Mouse (Mus musculus) heart, embryonic 15.5 days (tissue): Measurements from ENCODE around the gene Dnajc6. TPM values are rescaled to one million over a fixed set of nuclear protein-coding genes. Genes with fewer than 3 reads are reported as not detected.

Experiments used
- ATAC-seq: fragments of 200-750 bp; cut with Nextera tagmentation; replicated peaks from 2 replicates; pipeline ENCODE4 v1.8.0; 2017; ENCODE audit warnings: low read depth, moderate TSS enrichment; ENCODE audit not compliant: insufficient number of reproducible peaks, insufficient read depth, low FRiP score
- H3K27ac ChIP-seq: fragments of 300-500 bp; sonication (generic); 2 replicates; pipeline ENCODE4 v1.5.1; 2015; ENCODE audit warnings: mild to moderate bottlenecking, inconsistent platforms
- H3K27me3 ChIP-seq: fragments of 300-500 bp; sonication (generic); 2 replicates; pipeline ENCODE4 v1.6.1; 2015; ENCODE audit warnings: inconsistent platforms
- H3K36me3 ChIP-seq: fragments of 300-500 bp; sonication (generic); 2 replicates; pipeline ENCODE4 v1.6.1; 2015; ENCODE audit warnings: mild to moderate bottlenecking, inconsistent platforms
- H3K4me1 ChIP-seq: fragments of 300-500 bp; sonication (generic); replicated peaks from 2 replicates; pipeline ENCODE4 v1.6.1; 2015; ENCODE audit warnings: inconsistent platforms
- H3K4me2 ChIP-seq: fragments of 300-500 bp; sonication (generic); 2 replicates; pipeline ENCODE4 v1.6.1; 2015; ENCODE audit warnings: inconsistent platforms, mild to moderate bottlenecking, moderate library complexity
- H3K4me3 ChIP-seq: fragments of 300-500 bp; sonication (generic); 2 replicates; pipeline ENCODE4 v1.5.1; 2015; ENCODE audit warnings: mild to moderate bottlenecking, inconsistent platforms
- H3K9ac ChIP-seq: fragments of 300-500 bp; sonication (generic); 2 replicates; pipeline ENCODE4 v1.6.1; 2015; ENCODE audit warnings: mild to moderate bottlenecking, inconsistent platforms
- H3K9me3 ChIP-seq: fragments of 300-500 bp; sonication (generic); replicated peaks from 2 replicates; pipeline ENCODE4 v1.6.1; 2016; ENCODE audit warnings: inconsistent platforms
- WGBS: fragments of 180-500 bp; shearing (Covaris S2); methylation state at CpG from one replicate; pipeline ENCODE4 v1.1.7; 2015; ENCODE audit warnings: mixed read lengths; 5-methylcytosine and 5-hydroxymethylcytosine counted together
- polyA plus RNA-seq: library from polyadenylated mRNA; unstranded; fragments of >200 nt; fragmentation: Nextera tagmentation; extraction: Ambion mirVana; gene quantifications from 2 replicates; pipeline ENCODE4 v1.2.1, GENCODE M21; 2015

The Dnajc6 gene
- polyA plus RNA-seq: 0.43 and 1.9 TPM in 2 replicates

- Histone ChIP-seq H3K9me3 (no peaks in the 10 kb centered on the region), H3K27ac (no peak within 1 kb of the TSS), H3K4me2 (peak within 1 kb of the TSS; percentile 99), H3K4me1 (peaks cover 16% of the 10 kb centered on the region), H3K36me3 (no peaks in the 10 kb centered on the region), H3K27me3 (peaks cover 37% of the 10 kb centered on the region), H3K9ac (peak within 1 kb of the TSS; percentile 43), H3K4me3 (peak within 1 kb of the TSS; percentile 65)
- peak; percentile 62 for ATAC-seq
- 1% methylated on average over 57 of the region's 57 CpGs for WGBS
Observed at GRCm38 (mm10) chr4:101496534-101497237, at the start of gene Dnajc6. Gene Dnajc6, plus strand, starts transcription at chr4:101496648.

DNA sequence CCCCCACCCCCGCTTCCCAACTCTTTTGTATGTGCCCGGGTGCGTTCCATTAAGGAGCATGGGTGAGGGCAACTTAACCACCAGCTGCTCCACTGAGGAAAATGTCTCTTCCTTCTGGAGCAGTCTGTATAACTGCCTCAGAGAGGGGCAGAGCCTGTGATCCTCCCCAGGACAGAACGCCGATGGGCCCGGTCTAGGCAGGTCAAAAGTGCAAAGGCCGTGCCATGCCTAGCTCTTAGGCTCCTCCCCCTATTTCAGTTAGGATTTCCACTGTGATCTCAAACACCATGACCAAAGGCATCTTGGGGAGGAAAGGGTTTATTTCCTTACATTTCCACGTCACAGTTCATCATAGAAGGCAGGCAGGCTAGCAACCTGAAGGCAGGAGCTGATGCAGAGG is 47.7 kb upstream of the Dnajc6 start:
- H3K4me2 ChIP-seq: no peak overlapping the region
- H3K4me1 ChIP-seq: peaks cover 24% of the 10 kb centered on the region
- ATAC-seq: no peak
- no peak overlapping the region for H3K4me3 ChIP-seq
- H3K36me3 ChIP-seq: no peaks in the 10 kb centered on the region
- no peak overlapping the region for H3K9ac ChIP-seq
- 88% methylated on average over 8 of the region's 8 CpGs for WGBS
- no peak overlapping the region for H3K27ac ChIP-seq
- no peaks in the 10 kb centered on the region for H3K9me3 ChIP-seq
- H3K27me3 ChIP-seq: no peaks in the 10 kb centered on the region

- no peaks in the 10 kb centered on the region for H3K9me3 ChIP-seq
- no peaks in the 10 kb centered on the region for H3K36me3 ChIP-seq
- no peaks in the 10 kb centered on the region for H3K27me3 ChIP-seq
- no peak overlapping the region for H3K4me2 ChIP-seq
- H3K9ac ChIP-seq: no peak overlapping the region
- no peak overlapping the region for H3K27ac ChIP-seq
- ATAC-seq: no peak
- H3K4me1 ChIP-seq: peaks cover 21% of the 10 kb centered on the region
- WGBS: 59% methylated on average over 7 of the region's 7 CpGs
- H3K4me3 ChIP-seq: no peak overlapping the region
Observed at GRCm38 (mm10) chr4:101449344-101449743, 47.1 kb upstream of the Dnajc6 start.

GRCm38 (mm10) chr4:101450150-101450780 is 46.2 kb upstream of the Dnajc6 start:
- 0 out of 2 replicates have a peak, but pooled peaks have one; percentile 18 for ATAC-seq
- WGBS: 72% methylated on average over 20 of the region's 20 CpGs
- H3K9ac ChIP-seq: no peak overlapping the region
- no peaks in the 10 kb centered on the region for H3K36me3 ChIP-seq
- H3K27ac ChIP-seq: no peak overlapping the region
- no peak overlapping the region for H3K4me2 ChIP-seq
- H3K4me1 ChIP-seq: peaks cover 12% of the 10 kb centered on the region
- no peaks in the 10 kb centered on the region for H3K27me3 ChIP-seq
- H3K4me3 ChIP-seq: no peak overlapping the region
- no peaks in the 10 kb centered on the region for H3K9me3 ChIP-seq

DNA sequence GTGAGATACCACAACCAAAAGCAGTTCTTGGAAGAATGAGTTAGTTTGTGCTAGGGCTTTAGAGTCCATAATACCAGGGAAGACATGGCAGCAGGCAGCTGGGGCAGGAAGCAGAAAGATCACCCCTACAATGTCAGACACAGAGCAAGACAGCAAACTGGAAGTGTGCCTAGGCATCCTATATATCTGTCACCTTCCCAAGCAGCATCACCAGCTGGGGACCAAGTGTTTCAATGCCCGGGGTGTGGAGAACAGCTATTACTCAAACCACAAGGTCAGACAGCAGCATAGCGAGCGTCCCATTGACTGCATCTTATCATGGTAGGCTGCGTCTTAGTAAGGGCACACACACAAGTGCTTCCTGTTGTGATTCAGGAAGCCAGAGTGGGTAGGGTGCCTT is 45.4 kb upstream of the Dnajc6 start:
- Histone ChIP-seq H3K9ac (no peak overlapping the region), H3K36me3 (no peaks in the 10 kb centered on the region), H3K4me3 (no peak overlapping the region), H3K27me3 (no peaks in the 10 kb centered on the region), H3K4me1 (peaks cover 12% of the 10 kb centered on the region), H3K9me3 (no peaks in the 10 kb centered on the region), H3K4me2 (no peak overlapping the region), H3K27ac (no peak overlapping the region)
- no peak for ATAC-seq
- WGBS: 68% methylated on average over 4 of the region's 4 CpGs

DNA sequence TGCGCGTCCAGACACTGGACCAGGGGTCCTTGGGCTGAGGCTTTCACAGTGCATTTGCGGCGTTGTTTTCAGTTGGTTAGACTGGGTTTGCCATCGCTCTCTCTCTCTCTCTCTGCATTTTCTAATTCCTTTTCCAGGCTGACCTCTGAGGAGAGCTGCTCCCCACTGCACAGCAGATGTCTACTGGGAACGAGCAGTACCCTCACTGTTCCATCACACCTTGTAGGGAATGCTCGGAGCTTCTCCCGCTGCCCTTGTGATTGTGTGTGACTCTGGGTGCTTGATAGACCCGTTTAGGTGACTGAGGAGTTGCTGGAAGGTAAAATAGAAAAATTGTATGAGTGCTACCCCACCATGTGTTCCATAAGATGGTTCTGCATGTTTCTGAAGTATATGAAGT is 43.6 kb upstream of the Dnajc6 start:
- no peaks in the 10 kb centered on the region for H3K9me3 ChIP-seq
- H3K36me3 ChIP-seq: no peaks in the 10 kb centered on the region
- H3K4me2 ChIP-seq: no peak overlapping the region
- peaks cover 12% of the 10 kb centered on the region for H3K4me1 ChIP-seq
- no peak overlapping the region for H3K27ac ChIP-seq
- 89% methylated on average over 9 of the region's 9 CpGs for WGBS
- no peak overlapping the region for H3K9ac ChIP-seq
- H3K4me3 ChIP-seq: no peak overlapping the region
- ATAC-seq: no peak
- H3K27me3 ChIP-seq: no peaks in the 10 kb centered on the region

DNA sequence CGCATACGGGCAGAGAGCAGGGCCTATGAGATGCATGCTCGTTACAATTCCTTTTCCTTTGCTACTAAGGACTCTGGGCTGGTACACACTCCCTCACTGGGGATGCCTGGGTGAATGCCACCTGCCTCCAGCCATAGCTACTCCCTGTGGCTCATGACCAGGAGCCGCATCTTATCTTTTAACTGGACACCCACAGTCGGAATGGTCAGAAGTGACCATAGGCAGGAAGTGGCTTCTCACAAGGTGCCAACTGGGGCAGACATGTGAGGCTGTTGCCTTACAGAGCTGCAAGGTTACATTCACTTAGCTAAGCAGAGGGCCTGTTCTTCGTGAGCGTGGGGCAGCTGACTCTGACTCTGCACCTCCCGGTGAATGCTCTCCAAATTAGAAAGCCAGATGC is 39.3 kb upstream of the Dnajc6 start:
- Histone ChIP-seq H3K27me3 (no peaks in the 10 kb centered on the region), H3K4me1 (no peaks in the 10 kb centered on the region; the same call in none of the 2 replicates), H3K27ac (no peak overlapping the region), H3K9me3 (no peaks in the 10 kb centered on the region), H3K4me3 (no peak overlapping the region), H3K36me3 (peaks cover 5% of the 10 kb centered on the region; the same call in 1 of the 2 replicates), H3K9ac (no peak overlapping the region), H3K4me2 (no peak overlapping the region)
- ATAC-seq: no peak
- WGBS: 69% methylated on average over 8 of the region's 8 CpGs

DNA sequence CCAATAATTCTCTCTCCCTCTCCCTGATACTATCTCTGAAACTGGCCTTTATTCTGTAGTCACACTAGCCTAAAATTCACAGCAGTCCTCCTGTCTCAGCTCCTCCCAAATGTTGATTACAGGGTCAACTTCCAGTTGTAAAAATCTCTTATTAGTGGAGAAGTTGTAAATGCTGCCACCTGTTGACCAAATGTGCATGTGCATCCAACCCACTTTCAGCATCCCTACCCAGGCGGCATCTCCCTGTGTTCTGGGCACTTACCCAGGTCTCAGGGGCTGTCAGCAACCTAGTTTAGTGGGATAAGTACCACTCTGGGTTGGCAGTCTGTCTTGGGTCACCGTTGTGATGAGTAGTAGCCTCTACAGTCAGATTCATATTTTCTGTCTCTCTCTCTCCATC is 38.1 kb upstream of the Dnajc6 start:
- Histone ChIP-seq H3K27ac (no peak overlapping the region), H3K9me3 (no peaks in the 10 kb centered on the region), H3K27me3 (no peaks in the 10 kb centered on the region), H3K9ac (no peak overlapping the region), H3K4me1 (no peaks in the 10 kb centered on the region; the same call in none of the 2 replicates), H3K4me3 (no peak overlapping the region), H3K4me2 (no peak overlapping the region), H3K36me3 (peaks cover 5% of the 10 kb centered on the region; the same call in 1 of the 2 replicates)
- 32% methylated on average over 2 of the region's 2 CpGs for WGBS
- no peak for ATAC-seq

DNA sequence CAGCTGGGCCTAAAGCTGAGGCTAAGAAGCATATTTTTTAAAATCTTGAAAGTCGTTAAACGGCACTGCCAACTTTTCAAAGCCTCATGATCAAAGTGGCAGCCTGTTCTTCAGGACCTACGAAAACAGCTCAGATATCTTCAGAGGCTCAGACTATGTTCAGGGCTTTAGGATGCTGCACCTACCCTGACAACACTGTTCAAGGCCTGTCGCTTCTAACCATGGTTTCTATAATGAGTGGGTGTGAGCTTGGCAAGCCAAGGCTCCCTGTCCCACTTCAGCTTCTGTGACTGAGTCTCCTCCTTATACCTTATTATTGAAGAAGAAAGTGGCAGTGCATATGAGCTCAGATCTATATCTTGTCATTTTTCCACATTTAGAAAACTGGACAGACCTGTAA is 37.1 kb upstream of the Dnajc6 start:
- WGBS: 87% methylated on average over 4 of the region's 4 CpGs
- no peaks in the 10 kb centered on the region for H3K9me3 ChIP-seq
- H3K4me1 ChIP-seq: no peaks in the 10 kb centered on the region; the same call in none of the 2 replicates
- H3K9ac ChIP-seq: no peak overlapping the region
- no peak overlapping the region for H3K27ac ChIP-seq
- no peak for ATAC-seq
- H3K36me3 ChIP-seq: peaks cover 5% of the 10 kb centered on the region; the same call in 1 of the 2 replicates
- no peaks in the 10 kb centered on the region for H3K27me3 ChIP-seq
- no peak overlapping the region for H3K4me2 ChIP-seq
- H3K4me3 ChIP-seq: no peak overlapping the region

- peaks cover 5% of the 10 kb centered on the region; the same call in 1 of the 2 replicates for H3K36me3 ChIP-seq
- no peaks in the 10 kb centered on the region for H3K27me3 ChIP-seq
- no peak for ATAC-seq
- 81% methylated on average over 1 of the region's 1 CpGs for WGBS
- H3K4me1 ChIP-seq: no peaks in the 10 kb centered on the region; the same call in none of the 2 replicates
- no peak overlapping the region for H3K27ac ChIP-seq
- H3K4me2 ChIP-seq: no peak overlapping the region
- no peak overlapping the region for H3K9ac ChIP-seq
- H3K9me3 ChIP-seq: no peaks in the 10 kb centered on the region
- H3K4me3 ChIP-seq: no peak overlapping the region
Observed at GRCm38 (mm10) chr4:101460114-101460513, 36.3 kb upstream of the Dnajc6 start.

DNA sequence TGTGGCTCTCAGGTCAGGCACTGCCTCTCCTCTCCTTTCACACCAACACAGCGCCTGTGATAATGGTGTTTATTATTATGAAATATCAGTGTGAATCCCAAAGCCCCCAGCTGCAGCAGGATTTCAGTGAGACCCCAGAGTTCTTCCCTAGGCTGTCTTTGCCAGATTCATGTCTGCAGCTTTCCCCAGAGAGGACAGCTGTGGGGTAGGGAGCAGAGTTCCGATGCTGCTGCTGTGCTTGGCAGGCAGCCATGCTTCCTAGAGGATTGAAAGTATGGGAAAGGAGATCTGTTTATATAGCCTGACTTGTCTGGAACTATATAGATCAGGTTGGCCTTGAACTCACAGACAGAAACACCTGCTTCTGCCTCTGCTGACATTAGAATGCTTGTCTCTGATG is 34.4 kb upstream of the Dnajc6 start:
- WGBS: 53% methylated on average over 2 of the region's 2 CpGs
- no peak for ATAC-seq
- no peak overlapping the region for H3K4me2 ChIP-seq
- H3K9ac ChIP-seq: no peak overlapping the region
- H3K9me3 ChIP-seq: no peaks in the 10 kb centered on the region
- no peaks in the 10 kb centered on the region; the same call in none of the 2 replicates for H3K4me1 ChIP-seq
- H3K36me3 ChIP-seq: peaks cover 5% of the 10 kb centered on the region; the same call in 1 of the 2 replicates
- H3K27me3 ChIP-seq: no peaks in the 10 kb centered on the region
- H3K4me3 ChIP-seq: no peak overlapping the region
- H3K27ac ChIP-seq: no peak overlapping the region
